ENCODE assay signal across 8 mouse cellular contexts in genomic region chr9:63123451-63124438, GRCm38 (mm10). TPM values are rescaled to one million over a fixed set of nuclear protein-coding genes. Genes with fewer than 3 reads are reported as not detected.
A peak's percentile ranks its signal among the peaks of the same experiment; 100 is the strongest.
DNase-seq lines count a peak whose midpoint lies in the region; ATAC-seq lines count a peak whose summit lies in the region.

No protein-coding gene starts in this region.

- H3K36me3 ChIP-seq in hindbrain, embryonic 14.5 days (replicated peaks; ENCODE audit: control insufficient read depth, insufficient read depth): no peaks in the 10 kb centered on the region

- peak overlapping the region; percentile 84 for H3K4me2 ChIP-seq in hindbrain, embryonic 14.5 days (replicated peaks)

- H3K9ac ChIP-seq in hindbrain, embryonic 14.5 days: peak overlapping the region; percentile 59

- peak overlapping the region; percentile 36 for H3K4me3 ChIP-seq in hindbrain, embryonic 14.5 days (replicated peaks; ENCODE audit: low read length)

- H3K27me3 ChIP-seq in hindbrain, embryonic 14.5 days (ENCODE audit: control insufficient read depth, insufficient read depth, low read length): no peaks in the 10 kb centered on the region

- H3K9me3 ChIP-seq in hindbrain, embryonic 14.5 days (ENCODE audit: control insufficient read depth, low read length): no peaks in the 10 kb centered on the region

- 0 out of 2 replicates have a peak overlapping the region, but pooled peaks have one; percentile 14 for H3K27ac ChIP-seq in hindbrain, embryonic 14.5 days

- H3K4me1 ChIP-seq in hindbrain, embryonic 14.5 days (replicated peaks; ENCODE audit: control insufficient read depth, insufficient read depth, low read length): 0 out of 2 replicates have a peak, but pooled peaks cover 4% of the 10 kb centered on the region

- DNase-seq in T-cell, adult 2 months (ENCODE audit: low spot score): peak; percentile 88
- DNase-seq in cerebellum, postnatal 25 days: peak; percentile 91 to 92
- peak; percentile 70 to 83 for DNase-seq in frontal cortex, postnatal 25 days (ENCODE audit: low spot score in 2 of 2)
- DNase-seq in hindbrain, embryonic 14.5 days (ENCODE audit: low spot score): peak; percentile 90
- DNase-seq in layer of hippocampus, postnatal 36 days: peak; percentile 88 to 91
- peak; percentile 94 for DNase-seq in lung, postnatal 25 days (ENCODE audit: low spot score)
- peak; percentile 74 for DNase-seq in retina, adult 2 months (ENCODE audit: low read depth, low spot score)
- DNase-seq in thymus, postnatal 36 days: peak; percentile 85 to 87

- peak; percentile 94 for ATAC-seq in hindbrain, embryonic 14.5 days (ENCODE audit: low FRiP score)

- WGBS in hindbrain, embryonic 14.5 days: 7% methylated on average over 30 of the region's 30 CpGs

RNA-seq across cellular contexts. Expression of gene Skor1, which starts 25.0 kb away (rescaled TPM):
- 19.5 and 21.5 TPM in 2 replicates for polyA plus RNA-seq in hindbrain, embryonic 14.5 days (2014; fragmentation: Nextera tagmentation; extraction: Ambion mirVana)
- total RNA-seq in layer of hippocampus, postnatal 36 days (2021): under 1 TPM; 0.10 to 0.15 TPM

Comparison
In these comparisons a context has a peak if more than half of its experiments do, and no peak if none do; other contexts are left out.
1. Peak in every context shown above with its lines: DNase-seq, ATAC-seq, H3K4me3 ChIP-seq and H3K27ac ChIP-seq.